Mouse (Mus musculus) midbrain, postnatal 0 days (tissue): Measurements from ENCODE around the gene H1foo. TPM values are rescaled to one million over a fixed set of nuclear protein-coding genes. Genes with fewer than 3 reads are reported as not detected.

Experiments
- ATAC-seq: fragments of 200-750 bp; cut with Nextera tagmentation; 2 replicates; pipeline ENCODE4 v1.8.0; 2017; ENCODE audit warnings: moderate number of reproducible peaks, mild to moderate bottlenecking, moderate TSS enrichment, moderate library complexity; ENCODE audit not compliant: low FRiP score
- DNase-seq: peaks from one replicate; pipeline ENCODE4 v3.0.0-alpha.2; 2015; ENCODE audit warnings: low spot score
- H3K27ac ChIP-seq: fragments of 300-500 bp; sonication (generic); 2 replicates; pipeline ENCODE4 v1.5.1; 2014; ENCODE audit warnings: low read depth, mild to moderate bottlenecking, low read length, mixed read lengths
- H3K27me3 ChIP-seq: fragments of 300-500 bp; sonication (generic); 2 replicates; pipeline ENCODE4 v1.6.1; 2014; ENCODE audit warnings: low read length, control low read depth, mixed read lengths; ENCODE audit not compliant: insufficient read depth
- H3K36me3 ChIP-seq: fragments of 300-500 bp; sonication (generic); 2 replicates; pipeline ENCODE4 v1.6.1; 2014; ENCODE audit warnings: low read length, control low read depth, mixed read lengths; ENCODE audit not compliant: insufficient read depth
- H3K4me1 ChIP-seq: fragments of 300-500 bp; sonication (generic); 2 replicates; pipeline ENCODE4 v1.6.1; 2014; ENCODE audit warnings: mild to moderate bottlenecking, control low read depth, antibody characterized with exemption, low read length, mixed read lengths; ENCODE audit not compliant: insufficient read depth
- H3K4me2 ChIP-seq: fragments of 300-500 bp; sonication (generic); 2 replicates; pipeline ENCODE4 v1.6.1; 2014; ENCODE audit warnings: low read depth, mild to moderate bottlenecking, low read length, mixed read lengths; ENCODE audit not compliant: poor library complexity, severe bottlenecking
- H3K4me3 ChIP-seq: fragments of 300-500 bp; sonication (generic); 2 replicates; pipeline ENCODE4 v1.5.1; 2014; ENCODE audit warnings: low read depth, mild to moderate bottlenecking, low read length, moderate library complexity
- H3K9ac ChIP-seq: fragments of 300-500 bp; sonication (generic); replicated peaks from 2 replicates; pipeline ENCODE4 v1.6.1; 2014; ENCODE audit warnings: mild to moderate bottlenecking, low read length, moderate library complexity, mixed read lengths; ENCODE audit not compliant: poor library complexity, severe bottlenecking
- H3K9me3 ChIP-seq: fragments of 300-500 bp; sonication (generic); 2 replicates; pipeline ENCODE4 v1.6.1; 2016; ENCODE audit warnings: low read length, control low read depth
- CTCF ChIP-seq: IDR thresholded peaks from 2 replicates; pipeline ENCODE4 v1.5.1; 2016; ENCODE audit warnings: antibody characterized with exemption, mild to moderate bottlenecking
- WGBS: fragments of 180-500 bp; shearing (Covaris S2); extraction: QIAGEN DNeasy Blood & Tissue Kit; methylation state at CpG from one replicate; pipeline ENCODE4 v1.1.7; 2014; 5-methylcytosine and 5-hydroxymethylcytosine counted together
- polyA plus RNA-seq: library from polyadenylated mRNA; unstranded; fragments of >200 nt; fragmentation: Nextera tagmentation; extraction: Ambion mirVana; gene quantifications from 2 replicates; pipeline ENCODE4 v1.2.1, GENCODE M21; 2015
- total RNA-seq: library from RNA; depleted of rRNA; stranded (reverse); fragments of >200 nt; gene quantifications from 2 replicates; pipeline ENCODE4 v1.2.3, GENCODE M21; 2014

Gene H1foo
- total and polyA plus RNA-seq, 2 experiments from 2014 or later: not detected

DNA sequence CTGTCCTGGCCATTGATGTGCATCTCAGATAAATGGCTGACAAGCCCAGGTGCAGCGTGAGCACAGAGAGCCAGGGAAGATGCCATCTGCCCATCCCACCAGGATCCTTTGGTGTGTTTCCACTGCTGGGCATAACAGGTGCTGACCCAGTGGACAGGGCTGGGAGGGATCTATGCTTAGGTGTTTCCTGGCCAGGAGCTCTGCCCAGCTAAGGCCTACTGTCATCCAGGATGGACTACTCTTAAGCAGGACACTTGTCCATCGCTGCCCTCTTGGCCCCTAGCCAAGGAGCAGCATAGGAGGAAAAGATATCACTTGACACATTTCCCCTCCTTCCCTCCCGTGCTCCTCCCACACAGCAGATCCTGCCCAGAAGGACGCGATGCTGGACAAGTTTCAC, 28.1 kb upstream of the H1foo start:
- 0 out of 2 replicates have a peak overlapping the region, but pooled peaks have one; percentile 24 for H3K9ac ChIP-seq
- no peak for ATAC-seq
- peaks cover 19% of the 10 kb centered on the region for H3K36me3 ChIP-seq
- H3K4me2 ChIP-seq: no peak overlapping the region
- H3K27ac ChIP-seq: no peak overlapping the region
- TF ChIP-seq CTCF: no peak
- H3K9me3 ChIP-seq: no peaks in the 10 kb centered on the region
- no peak overlapping the region for H3K4me3 ChIP-seq
- DNase-seq: no peak
- H3K4me1 ChIP-seq: peaks cover 4% of the 10 kb centered on the region; the same call in 1 of the 2 replicates
- no peaks in the 10 kb centered on the region for H3K27me3 ChIP-seq
- 94% methylated on average over 5 of the region's 5 CpGs for WGBS

DNA sequence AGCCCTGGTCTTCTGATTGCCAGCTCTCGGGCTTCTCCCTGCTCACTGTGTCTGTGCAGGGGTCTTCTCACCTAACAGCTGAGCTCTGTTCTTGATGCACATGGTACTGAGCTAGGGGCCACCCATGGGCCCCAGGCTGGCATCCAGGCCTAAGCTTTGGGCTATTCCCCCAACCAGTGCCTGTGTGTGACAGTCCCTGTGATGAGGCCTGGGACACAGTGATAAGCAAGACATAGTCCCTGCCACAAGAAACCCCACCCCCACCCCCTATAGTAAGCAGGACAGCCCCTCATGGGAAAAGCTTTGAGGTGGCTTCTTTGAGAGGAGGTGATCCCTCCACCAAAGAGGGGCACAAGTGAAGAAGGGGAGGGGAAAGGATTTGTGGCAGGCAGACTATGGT, 26.1 kb upstream of the H1foo start:
- no peaks in the 10 kb centered on the region for H3K27me3 ChIP-seq
- ATAC-seq (no peak), DNase-seq (no peak)
- no peak for TF ChIP-seq CTCF
- no peak overlapping the region for H3K4me3 ChIP-seq
- peaks cover 4% of the 10 kb centered on the region; the same call in 1 of the 2 replicates for H3K4me1 ChIP-seq
- H3K9ac ChIP-seq: no peak overlapping the region
- no peaks in the 10 kb centered on the region for H3K9me3 ChIP-seq
- WGBS: 94% methylated on average over 1 of the region's 1 CpGs
- peaks cover 19% of the 10 kb centered on the region for H3K36me3 ChIP-seq
- no peak overlapping the region for H3K27ac ChIP-seq
- no peak overlapping the region for H3K4me2 ChIP-seq

DNA sequence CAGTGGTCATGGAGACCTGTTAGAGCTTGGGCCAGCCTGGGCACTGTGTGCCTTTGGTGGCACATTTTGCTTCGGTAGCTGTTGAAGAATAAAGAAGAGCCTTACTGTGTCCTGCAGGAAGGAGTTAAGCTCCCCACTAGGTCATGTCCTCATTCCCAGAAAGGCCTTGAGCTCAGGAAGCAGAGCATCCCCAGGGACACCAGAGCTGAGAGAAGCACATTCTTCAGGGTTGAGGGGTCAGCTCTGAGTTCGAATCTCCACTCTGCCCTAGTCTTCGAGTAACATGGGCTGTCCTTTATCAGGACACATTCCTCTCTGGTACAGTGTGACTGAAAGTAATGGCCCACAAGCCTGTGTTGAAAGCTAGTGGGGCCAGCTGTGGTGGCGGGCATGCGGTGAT, 24.9 kb upstream of the H1foo start:
- no peak for TF ChIP-seq CTCF
- 95% methylated on average over 5 of the region's 5 CpGs for WGBS
- DNase-seq: no peak

GRCm38 (mm10) chr6:115924829-115925228, 19.9 kb upstream of the H1foo start:
- Histone ChIP-seq H3K9me3 (no peaks in the 10 kb centered on the region), H3K27ac (no peak overlapping the region), H3K27me3 (no peaks in the 10 kb centered on the region), H3K4me1 (no peaks in the 10 kb centered on the region), H3K4me3 (no peak overlapping the region), H3K9ac (no peak overlapping the region), H3K4me2 (no peak overlapping the region), H3K36me3 (peaks cover 2% of the 10 kb centered on the region; the same call in 1 of the 2 replicates)
- DNase-seq: no peak
- ATAC-seq: no peak
- TF ChIP-seq CTCF: no peak
- WGBS: 53% methylated on average over 6 of the region's 6 CpGs

More for the DNA sequence above, 24.9 kb upstream of the H1foo start:
- H3K36me3 ChIP-seq: peaks cover 14% of the 10 kb centered on the region
- H3K4me3 ChIP-seq: no peak overlapping the region
- no peak overlapping the region for H3K4me2 ChIP-seq
- H3K9me3 ChIP-seq: no peaks in the 10 kb centered on the region
- H3K9ac ChIP-seq: no peak overlapping the region
- ATAC-seq: no peak
- no peaks in the 10 kb centered on the region for H3K4me1 ChIP-seq
- H3K27me3 ChIP-seq: no peaks in the 10 kb centered on the region
- no peak overlapping the region for H3K27ac ChIP-seq

DNA sequence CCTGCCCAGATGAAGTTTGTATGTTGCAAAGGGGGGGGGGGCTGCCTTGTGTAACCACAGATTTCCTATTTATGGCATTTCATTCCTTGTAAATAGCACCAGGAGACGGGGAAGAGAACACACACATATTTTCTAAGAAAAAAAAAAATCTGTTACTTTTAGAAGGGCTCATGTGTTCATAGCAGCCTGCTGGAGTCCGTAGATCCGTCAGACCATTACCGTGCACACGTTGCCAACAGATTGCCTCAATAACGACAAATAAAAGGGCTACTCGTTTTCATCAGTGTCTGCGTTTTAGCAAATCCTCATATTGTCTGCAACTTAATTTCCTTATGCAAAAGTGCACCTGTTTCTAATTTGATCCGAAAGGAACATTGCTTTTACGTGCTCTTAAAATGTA, 18.3 kb upstream of the H1foo start:
- Histone ChIP-seq H3K27me3 (no peaks in the 10 kb centered on the region), H3K4me1 (no peaks in the 10 kb centered on the region), H3K4me2 (no peak overlapping the region), H3K4me3 (no peak overlapping the region), H3K9me3 (no peaks in the 10 kb centered on the region), H3K9ac (no peak overlapping the region), H3K27ac (no peak overlapping the region), H3K36me3 (peaks cover 2% of the 10 kb centered on the region; the same call in 1 of the 2 replicates)
- WGBS: 70% methylated on average over 10 of the region's 10 CpGs
- no peak for ATAC-seq
- TF ChIP-seq CTCF: no peak
- no peak for DNase-seq

- no peak for TF ChIP-seq CTCF
- peak; percentile 41 for DNase-seq
- Histone ChIP-seq H3K27ac (no peak overlapping the region), H3K27me3 (no peaks in the 10 kb centered on the region), H3K9me3 (no peaks in the 10 kb centered on the region), H3K36me3 (peaks cover 2% of the 10 kb centered on the region; the same call in 1 of the 2 replicates), H3K4me2 (no peak overlapping the region), H3K4me3 (no peak overlapping the region), H3K9ac (no peak overlapping the region), H3K4me1 (no peaks in the 10 kb centered on the region)
- ATAC-seq: 0 out of 2 replicates have a peak, but pooled peaks have one; percentile 13
- WGBS: 65% methylated on average over 10 of the region's 10 CpGs
Observed at GRCm38 (mm10) chr6:115927292-115928242, 17.2 kb upstream of the H1foo start.
